Mouse (Mus musculus) heart, postnatal 0 days (tissue): ENCODE results near the gene BC067074. TPM values are rescaled to one million over a fixed set of nuclear protein-coding genes. Genes with fewer than 3 reads are reported as not detected.

Experiments used
- ATAC-seq: fragments of 200-750 bp; cut with Nextera tagmentation; 2 replicates; pipeline ENCODE4 v1.8.0; 2017; ENCODE audit warnings: low read depth, moderate number of reproducible peaks, moderate library complexity; ENCODE audit not compliant: insufficient read depth
- DNase-seq: peaks from one replicate; pipeline ENCODE4 v3.0.0-alpha.2; 2016; ENCODE audit warnings: low spot score
- H3K27ac ChIP-seq: fragments of 300-500 bp; sonication (generic); 2 replicates; pipeline ENCODE4 v1.5.1; 2014; ENCODE audit warnings: low read depth, mild to moderate bottlenecking
- H3K27me3 ChIP-seq: fragments of 300-500 bp; sonication (generic); 2 replicates; pipeline ENCODE4 v1.6.1; 2014; ENCODE audit warnings: low read length, mixed read lengths; ENCODE audit not compliant: control insufficient read depth, insufficient read depth
- H3K36me3 ChIP-seq: fragments of 300-500 bp; sonication (generic); replicated peaks from 2 replicates; pipeline ENCODE4 v1.6.1; 2014; ENCODE audit warnings: low read length, mixed read lengths; ENCODE audit not compliant: control insufficient read depth, insufficient read depth
- H3K4me1 ChIP-seq: fragments of 300-500 bp; sonication (generic); 2 replicates; pipeline ENCODE4 v1.6.1; 2014; ENCODE audit warnings: antibody characterized with exemption; ENCODE audit not compliant: control insufficient read depth, insufficient read depth
- H3K4me2 ChIP-seq: fragments of 300-500 bp; sonication (generic); 2 replicates; pipeline ENCODE4 v1.6.1; 2014; ENCODE audit warnings: low read depth, mild to moderate bottlenecking, low read length, moderate library complexity
- H3K4me3 ChIP-seq: fragments of 300-500 bp; sonication (generic); 2 replicates; pipeline ENCODE4 v1.5.1; 2014; ENCODE audit warnings: low read depth, low read length
- H3K9ac ChIP-seq: fragments of 300-500 bp; sonication (generic); replicated peaks from 2 replicates; pipeline ENCODE4 v1.6.1; 2014; ENCODE audit warnings: low read depth, low read length, mixed read lengths
- H3K9me3 ChIP-seq: fragments of 300-500 bp; sonication (generic); replicated peaks from 2 replicates; pipeline ENCODE4 v1.6.1; 2016; ENCODE audit warnings: low read length; ENCODE audit not compliant: control insufficient read depth
- CTCF ChIP-seq: IDR thresholded peaks from 2 replicates; pipeline ENCODE4 v1.5.1; 2016; ENCODE audit warnings: antibody characterized with exemption, control low read depth, low read depth
- EP300 ChIP-seq: IDR thresholded peaks from 2 replicates; pipeline ENCODE4 v1.6.1; 2016; ENCODE audit warnings: antibody characterized with exemption, low read depth
- WGBS: fragments of 180-500 bp; shearing (Covaris S2); extraction: QIAGEN DNeasy Blood & Tissue Kit; methylation state at CpG from one replicate; pipeline ENCODE4 v1.1.7; 2014; 5-methylcytosine and 5-hydroxymethylcytosine counted together
- polyA plus RNA-seq: library from polyadenylated mRNA; unstranded; fragments of >200 nt; fragmentation: Nextera tagmentation; extraction: Ambion mirVana; gene quantifications from 2 replicates; pipeline ENCODE4 v1.2.1, GENCODE M21; 2015
- total RNA-seq: library from RNA; depleted of rRNA; stranded (reverse); fragments of >200 nt; gene quantifications from 2 replicates; pipeline ENCODE4 v1.2.3, GENCODE M21; 2014; ENCODE audit warnings: low replicate concordance

The BC067074 gene
- total and polyA plus RNA-seq, 2 experiments from 2014 or later, result 1.3 to 4.7 TPM

DNA sequence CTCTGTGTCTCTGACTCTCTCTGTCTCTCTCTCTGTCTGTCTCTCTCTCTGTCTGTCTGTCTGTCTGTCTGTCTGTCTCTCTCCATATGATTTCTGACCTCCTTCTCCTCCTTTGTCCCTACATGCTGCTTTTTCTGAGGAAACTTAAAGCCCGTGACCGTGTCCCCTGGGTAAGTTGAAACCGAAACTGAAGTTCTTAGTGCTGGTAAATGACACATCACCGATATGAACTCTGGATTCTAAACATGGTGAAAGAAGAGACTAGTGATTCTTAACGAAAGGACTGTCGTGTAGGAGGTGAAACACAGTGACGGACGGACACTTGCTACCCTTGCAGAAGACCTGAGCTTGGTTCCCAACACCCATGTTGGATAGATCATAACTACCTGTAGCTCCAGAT is 21.8 kb upstream of the BC067074 start:
- no peak overlapping the region for H3K9ac ChIP-seq
- no peak overlapping the region for H3K4me3 ChIP-seq
- TF ChIP-seq CTCF (no peak), EP300 (no peak)
- no peak for DNase-seq
- H3K9me3 ChIP-seq, result no peaks in the 10 kb centered on the region
- 0 out of 2 replicates have a peak, but pooled peaks cover under 1% of the 10 kb centered on the region for H3K27me3 ChIP-seq
- no peak overlapping the region for H3K27ac ChIP-seq
- H3K4me1 ChIP-seq, result no peaks in the 10 kb centered on the region
- no peak for ATAC-seq
- 85% methylated on average over 8 of the region's 8 CpGs for WGBS
- no peaks in the 10 kb centered on the region for H3K36me3 ChIP-seq
- H3K4me2 ChIP-seq, result no peak overlapping the region

DNA sequence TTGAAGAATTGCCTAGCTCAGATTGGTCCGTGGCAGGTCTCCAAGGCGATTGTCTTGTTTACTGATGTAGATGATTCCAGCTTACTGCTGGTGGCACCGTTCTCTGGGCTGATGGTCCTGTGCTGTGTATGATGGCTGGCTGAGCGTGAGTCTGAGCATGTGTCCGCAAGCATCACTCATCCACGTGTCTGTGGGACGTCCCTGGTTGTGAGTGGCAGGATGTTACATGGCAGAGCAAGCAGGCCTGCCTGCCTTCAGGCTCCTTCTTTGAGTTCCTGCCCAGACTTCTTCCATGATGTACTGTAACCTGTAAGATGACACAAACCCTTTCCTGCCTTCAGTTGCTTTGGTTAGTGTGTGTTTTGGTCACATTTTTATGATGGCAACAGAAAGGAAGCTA is 5.8 kb upstream of the BC067074 start:
- no peak for ATAC-seq
- Histone ChIP-seq H3K4me1 (no peaks in the 10 kb centered on the region), H3K27ac (no peak overlapping the region), H3K27me3 (no peaks in the 10 kb centered on the region; the same call in 1 of the 2 replicates), H3K9me3 (no peaks in the 10 kb centered on the region), H3K9ac (no peak overlapping the region), H3K36me3 (no peaks in the 10 kb centered on the region), H3K4me2 (no peak overlapping the region), H3K4me3 (no peak overlapping the region)
- WGBS, result 82% methylated on average over 7 of the region's 7 CpGs
- DNase-seq, result no peak
- TF ChIP-seq CTCF (no peak), EP300 (no peak)

GRCm38 (mm10) chr13:113288210-113289197 is 4.5 kb upstream of the BC067074 start:
- no peak overlapping the region for H3K4me3 ChIP-seq
- ATAC-seq (no peak), DNase-seq (no peak)
- no peak overlapping the region for H3K9ac ChIP-seq
- TF ChIP-seq EP300 (no peak), CTCF (no peak)
- no peak overlapping the region for H3K4me2 ChIP-seq
- no peaks in the 10 kb centered on the region for H3K9me3 ChIP-seq
- H3K27me3 ChIP-seq, result no peaks in the 10 kb centered on the region; the same call in 1 of the 2 replicates
- no peaks in the 10 kb centered on the region for H3K4me1 ChIP-seq
- H3K27ac ChIP-seq, result no peak overlapping the region
- WGBS, result 75% methylated on average over 7 of the region's 7 CpGs
- H3K36me3 ChIP-seq, result no peaks in the 10 kb centered on the region

- peaks cover 4% of the 10 kb centered on the region; the same call in 1 of the 2 replicates for H3K27me3 ChIP-seq
- no peak overlapping the region for H3K4me3 ChIP-seq
- H3K36me3 ChIP-seq, result no peaks in the 10 kb centered on the region
- no peak overlapping the region for H3K9ac ChIP-seq
- no peak overlapping the region for H3K4me2 ChIP-seq
- H3K27ac ChIP-seq, result no peak overlapping the region
- H3K4me1 ChIP-seq, result no peaks in the 10 kb centered on the region
- no peaks in the 10 kb centered on the region for H3K9me3 ChIP-seq
- DNase-seq (no peak), ATAC-seq (no peak)
- TF ChIP-seq EP300 (no peak), CTCF (no peak)
- WGBS, result 80% methylated on average over 4 of the region's 4 CpGs
Measured at GRCm38 (mm10) chr13:113289760-113290159, 3.2 kb upstream of the BC067074 start.

- Histone ChIP-seq H3K9me3 (no peaks in the 10 kb centered on the region), H3K4me3 (no peak overlapping the region), H3K36me3 (no peaks in the 10 kb centered on the region), H3K4me2 (no peak overlapping the region), H3K9ac (no peak overlapping the region), H3K4me1 (no peaks in the 10 kb centered on the region), H3K27me3 (peaks cover 4% of the 10 kb centered on the region; the same call in 1 of the 2 replicates), H3K27ac (no peak overlapping the region)
- ATAC-seq (no peak), DNase-seq (no peak)
- WGBS, result 89% methylated on average over 8 of the region's 8 CpGs
- no peak for TF ChIP-seq CTCF
- TF ChIP-seq EP300, result no peak
Measured at GRCm38 (mm10) chr13:113292001-113292400, 958 bp upstream of the BC067074 start.
